9 mouse cellular contexts compared by ENCODE assay signal in genomic region chr5:98168356-98169285, GRCm38 (mm10). TPM values are rescaled to one million over a fixed set of nuclear protein-coding genes. Genes with fewer than 3 reads are reported as not detected.
DNase-seq lines count a peak whose midpoint lies in the region; ATAC-seq lines count a peak whose summit lies in the region.
"Had no signal": no experiment of that assay in that cellular context is flagged by ENCODE, and none has a peak within 500 bp of the region (broad histone marks: within the 10 kb centered on the region; RNA-seq: fewer than 3 reads in every experiment).

No protein-coding gene starts in this region.

- H3K27me3 ChIP-seq in liver, embryonic 11.5 days (replicated peaks; ENCODE audit: control insufficient read depth, insufficient read depth, low read length), result peaks cover 88% of the 10 kb centered on the region
- peaks cover 60% of the 10 kb centered on the region for H3K27me3 ChIP-seq in hindbrain, embryonic 11.5 days (ENCODE audit: control insufficient read depth, insufficient read depth, low read length)
- H3K27me3 ChIP-seq in midbrain, embryonic 16.5 days (ENCODE audit: control insufficient read depth, insufficient read depth, low read depth, low read length), result peaks cover 36% of the 10 kb centered on the region

- no peaks in the 10 kb centered on the region for H3K4me1 ChIP-seq in liver, embryonic 11.5 days (replicated peaks; ENCODE audit: control insufficient read depth, insufficient read depth, low read length)
- H3K4me1 ChIP-seq in hindbrain, embryonic 11.5 days (replicated peaks; ENCODE audit: control insufficient read depth, insufficient read depth, low read length), result peaks cover 17% of the 10 kb centered on the region
- H3K4me1 ChIP-seq in midbrain, embryonic 16.5 days (ENCODE audit: control insufficient read depth, insufficient read depth, low read length), result peaks cover 36% of the 10 kb centered on the region

- WGBS in liver, embryonic 11.5 days, result 2% methylated on average over 37 of the region's 37 CpGs
- 1% methylated on average over 37 of the region's 37 CpGs for WGBS in hindbrain, embryonic 11.5 days
- under 1% methylated on average over 37 of the region's 37 CpGs for WGBS in midbrain, embryonic 16.5 days

- no peaks in the 10 kb centered on the region for H3K36me3 ChIP-seq in liver, embryonic 11.5 days (ENCODE audit: control insufficient read depth, insufficient read depth, low read length)
- H3K36me3 ChIP-seq in hindbrain, embryonic 11.5 days (ENCODE audit: control insufficient read depth, insufficient read depth, low read length), result no peaks in the 10 kb centered on the region
- no peaks in the 10 kb centered on the region for H3K36me3 ChIP-seq in midbrain, embryonic 16.5 days (ENCODE audit: control insufficient read depth, insufficient read depth, low read length)

- no peak overlapping the region for H3K9ac ChIP-seq in liver, embryonic 11.5 days (ENCODE audit: low read depth, low read length)
- no peak overlapping the region for H3K9ac ChIP-seq in hindbrain, embryonic 11.5 days (ENCODE audit: low read depth, low read length)
- H3K9ac ChIP-seq in midbrain, embryonic 16.5 days (ENCODE audit: low read depth, low read length), result no peak overlapping the region

- no peak for ATAC-seq in liver, embryonic 11.5 days (replicated peaks; ENCODE audit: low FRiP score)
- ATAC-seq in hindbrain, embryonic 11.5 days (ENCODE audit: low FRiP score), result no peak
- ATAC-seq in midbrain, embryonic 16.5 days, result no peak

- no peak for DNase-seq in liver, embryonic 11.5 days (ENCODE audit: low spot score)
- DNase-seq in liver (no peak), adipocyte (ENCODE audit: low spot score) (no peak)
- DNase-seq in embryo, embryonic 9.5 days (ENCODE audit: extremely low spot score), result peak; percentile 49
- peak; percentile 59 for DNase-seq in hindbrain, embryonic 11.5 days (ENCODE audit: low spot score)
- no peak for DNase-seq in adrenal gland, postnatal 25 days
- DNase-seq in frontal cortex, postnatal 14 days (ENCODE audit: low spot score in 2 of 2), result no peak

- H3K4me2 ChIP-seq in liver, embryonic 11.5 days, result peak overlapping the region; percentile 61
- H3K4me2 ChIP-seq in hindbrain, embryonic 11.5 days (replicated peaks; ENCODE audit: low read depth, low read length), result peak overlapping the region; percentile 70
- peak overlapping the region; percentile 84 for H3K4me2 ChIP-seq in midbrain, embryonic 16.5 days (ENCODE audit: low read length)

- no peak overlapping the region for H3K27ac ChIP-seq in liver, embryonic 11.5 days (ENCODE audit: low read depth, low read length)
- no peak overlapping the region for H3K27ac ChIP-seq in hindbrain, embryonic 11.5 days (ENCODE audit: low read depth, low read length)
- no peak overlapping the region for H3K27ac ChIP-seq in midbrain, embryonic 16.5 days (ENCODE audit: low read length)

- H3K9me3 ChIP-seq in liver, embryonic 11.5 days (ENCODE audit: control insufficient read depth, low read length), result no peaks in the 10 kb centered on the region
- H3K9me3 ChIP-seq in hindbrain, embryonic 11.5 days (ENCODE audit: control insufficient read depth, low read length), result no peaks in the 10 kb centered on the region
- no peaks in the 10 kb centered on the region for H3K9me3 ChIP-seq in midbrain, embryonic 16.5 days (replicated peaks; ENCODE audit: control insufficient read depth, low read length, poor library complexity, severe bottlenecking)

- H3K4me3 ChIP-seq in liver, embryonic 11.5 days (ENCODE audit: low read depth, low read length), result no peak overlapping the region
- H3K4me3 ChIP-seq in hindbrain, embryonic 11.5 days (ENCODE audit: low read depth, low read length), result peak overlapping the region; percentile 42
- peak overlapping the region; percentile 49 for H3K4me3 ChIP-seq in midbrain, embryonic 16.5 days (ENCODE audit: low read depth, low read length)

RNA-seq across cellular contexts. Expression of gene Prdm8, which starts 1.6 kb away (rescaled TPM):
- polyA plus RNA-seq in liver, embryonic 11.5 days (2014; fragmentation: Nextera tagmentation; extraction: Ambion mirVana), result not detected in 2 replicates
- 2.8 and 2.9 TPM in 2 replicates for polyA plus RNA-seq in hindbrain, embryonic 11.5 days (2014; fragmentation: Nextera tagmentation; extraction: Ambion mirVana)
- polyA plus RNA-seq in midbrain, embryonic 16.5 days (2015; fragmentation: Nextera tagmentation; extraction: Ambion mirVana), result 1.5 and 1.7 TPM in 2 replicates
- total RNA-seq in adrenal gland, postnatal 25 days (2021), result 0.19 TPM in 1 of 2 replicates, not detected in the other
- total RNA-seq: liver, adult 2 months had no signal
- polyA plus RNA-seq: liver, adult 2 months had no signal

Comparison
In these comparisons a context has a peak if more than half of its experiments do, and no peak if none do; other contexts are left out.
1. DNase-seq: peak in embryo, embryonic 9.5 days (single experiment) and hindbrain, embryonic 11.5 days (single experiment); none in liver, embryonic 11.5 days (single experiment), liver (single experiment), adipocyte (single experiment), adrenal gland, postnatal 25 days (single experiment) and frontal cortex, postnatal 14 days (0 of 2).
2. Peak in every context shown above with its lines, with median percentiles within 50 percentile points of each other: H3K4me2 ChIP-seq.